Mouse (Mus musculus) midbrain, embryonic 10.5 days (tissue): ENCODE results near the gene Adam26b. TPM values are rescaled to one million over a fixed set of nuclear protein-coding genes. Genes with fewer than 3 reads are reported as not detected.
"Not testable (repeated sequence)": the region's sequence is repeated elsewhere in the genome, so short reads cannot be mapped to it uniquely, and the experiment has no call there.

Experiments
- DNase-seq: peaks from one replicate; pipeline ENCODE4 v3.0.0-alpha.2; 2017; ENCODE audit warnings: low spot score
- H3K27ac ChIP-seq: fragments of 300-500 bp; sonication (generic); replicated peaks from 2 replicates; pipeline ENCODE4 v1.5.1; 2016; ENCODE audit warnings: mild to moderate bottlenecking
- H3K27me3 ChIP-seq: fragments of 300-500 bp; sonication (generic); 2 replicates; pipeline ENCODE4 v1.6.1; 2016; ENCODE audit warnings: low read depth, mild to moderate bottlenecking; ENCODE audit not compliant: poor library complexity, severe bottlenecking
- H3K36me3 ChIP-seq: fragments of 300-500 bp; sonication (generic); 2 replicates; pipeline ENCODE4 v1.6.1; 2016; ENCODE audit warnings: mild to moderate bottlenecking, moderate library complexity
- H3K4me1 ChIP-seq: fragments of 300-500 bp; sonication (generic); 2 replicates; pipeline ENCODE4 v1.6.1; 2016
- H3K4me3 ChIP-seq: fragments of 300-500 bp; sonication (generic); 2 replicates; pipeline ENCODE4 v1.5.1; 2016; ENCODE audit warnings: mild to moderate bottlenecking, moderate library complexity
- H3K9me3 ChIP-seq: fragments of 300-500 bp; sonication (generic); replicated peaks from 2 replicates; pipeline ENCODE4 v1.6.1; 2016; ENCODE audit warnings: mild to moderate bottlenecking
- WGBS: fragments of 180-500 bp; shearing (Covaris S2); methylation state at CpG from one replicate; pipeline ENCODE4 v1.1.7; 2016; 5-methylcytosine and 5-hydroxymethylcytosine counted together
- polyA plus RNA-seq: library from polyadenylated mRNA; unstranded; fragments of >200 nt; fragmentation: Nextera tagmentation; extraction: Ambion mirVana; gene quantifications from 2 replicates; pipeline ENCODE4 v1.2.1, GENCODE M21; 2016

Gene Adam26b
- polyA plus RNA-seq, result not detected in 2 replicates

- not testable (repeated sequence) for H3K4me3 ChIP-seq, H3K27ac ChIP-seq, H3K36me3 ChIP-seq, H3K4me1 ChIP-seq, H3K27me3 ChIP-seq, DNase-seq, H3K9me3 ChIP-seq
These were observed at the start of gene Adam26b for GRCm38 (mm10) chr8:43528006-43528405. Adam26b (minus strand) TSS chr8:43528106.

GRCm38 (mm10) chr8:43576607-43577006 is 48.7 kb upstream of the Adam26b start, which contains the start of gene Adam26a:
Adam26a (minus strand) TSS chr8:43576707.
- not testable (repeated sequence) for H3K4me1 ChIP-seq, H3K4me3 ChIP-seq, H3K36me3 ChIP-seq, H3K27me3 ChIP-seq, DNase-seq, H3K9me3 ChIP-seq, H3K27ac ChIP-seq
- 91% methylated on average over 2 of the region's 2 CpGs for WGBS

Other genes starting within 250 kb of the Adam26b start
- 0.06 and 0.07 TPM in 2 replicates for gene Zfp42, start 221.1 kb downstream of the Adam26b start, polyA plus RNA-seq
- not detected in 2 replicates for gene Adam26a, start 48.6 kb upstream of the Adam26b start, polyA plus RNA-seq
- gene Gm5346, start 99.2 kb upstream of the Adam26b start, polyA plus RNA-seq, result not detected in 2 replicates
- not detected in 2 replicates for gene Adam34, start 181.9 kb upstream of the Adam26b start, polyA plus RNA-seq